Mouse (Mus musculus): ENCODE results near the gene Ambra1. TPM values are rescaled to one million over a fixed set of nuclear protein-coding genes. Genes with fewer than 3 reads are reported as not detected.
A peak's percentile ranks its signal among the peaks of the same experiment; 100 is the strongest.
"Not testable (repeated sequence)": the region's sequence is repeated elsewhere in the genome, so short reads cannot be mapped to it uniquely, and the experiment has no call there.

The Ambra1 gene
- polyA plus RNA-seq, 1 experiment = not detected

DNA sequence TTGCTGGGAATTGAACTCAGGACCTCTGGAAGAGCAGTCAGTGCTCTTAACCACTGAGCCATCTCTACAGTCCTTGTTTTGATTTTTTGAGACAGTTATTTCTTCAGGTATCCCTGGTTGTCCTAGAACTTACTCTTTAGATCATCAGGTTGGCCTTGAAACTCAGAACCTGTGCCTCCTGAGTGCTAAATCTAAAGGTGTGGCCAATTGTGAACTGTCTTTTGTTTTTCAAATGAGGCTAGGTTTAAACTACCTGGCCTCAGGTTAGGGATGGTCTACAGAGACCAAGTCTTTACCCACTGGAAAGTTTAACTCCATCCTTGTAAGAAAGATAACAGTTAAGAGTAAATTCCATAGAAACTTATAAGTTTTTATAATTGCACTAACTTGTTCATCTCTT is 23.5 kb upstream of the Ambra1 start:
- no peak overlapping the region for H3K27ac ChIP-seq (ENCODE audit: insufficient read depth, low read depth, low read length)
- TF ChIP-seq CTCF (IDR thresholded peaks at IDR 0.05; ENCODE audit: insufficient read depth, low read depth, low read length) (no peak), POLR2A (IDR thresholded peaks at IDR 0.05; ENCODE audit: insufficient read depth, low read depth, low read length) (no peak)
- H3K4me1 ChIP-seq (ENCODE audit: control insufficient read depth, insufficient read depth, low read length) = peaks cover 3% of the 10 kb centered on the region
- H3K4me3 ChIP-seq (ENCODE audit: insufficient read depth, low read depth, low read length) = no peak overlapping the region

DNA sequence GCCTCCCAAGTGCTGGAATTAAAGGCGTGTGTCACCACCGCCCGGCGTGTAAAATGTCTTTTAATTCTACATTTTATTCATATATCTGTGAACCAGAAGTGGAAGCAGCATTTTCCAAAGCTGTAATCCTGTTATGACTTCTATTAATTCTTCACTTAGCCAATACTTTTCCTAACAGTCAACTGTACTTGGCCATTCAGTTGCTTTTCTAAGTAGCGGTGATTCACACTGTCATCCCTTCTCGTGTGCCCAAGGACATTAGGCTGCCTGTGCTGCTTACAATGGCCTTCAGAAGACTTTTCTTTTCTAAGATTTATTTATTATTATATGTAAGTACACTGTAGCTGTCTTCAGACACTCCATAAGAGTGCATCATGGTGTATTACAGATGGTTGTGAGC is 21.6 kb upstream of the Ambra1 start:
- TF ChIP-seq POLR2A (IDR thresholded peaks at IDR 0.05; ENCODE audit: insufficient read depth, low read depth, low read length) = no peak
- no peak for TF ChIP-seq CTCF (IDR thresholded peaks at IDR 0.05; ENCODE audit: insufficient read depth, low read depth, low read length)
- H3K4me1 ChIP-seq (ENCODE audit: control insufficient read depth, insufficient read depth, low read length) = peaks cover 3% of the 10 kb centered on the region
- WGBS = 89% methylated on average over 6 of the region's 6 CpGs
- no peak overlapping the region for H3K27ac ChIP-seq (ENCODE audit: insufficient read depth, low read depth, low read length)
- no peak overlapping the region for H3K4me3 ChIP-seq (ENCODE audit: insufficient read depth, low read depth, low read length)

DNA sequence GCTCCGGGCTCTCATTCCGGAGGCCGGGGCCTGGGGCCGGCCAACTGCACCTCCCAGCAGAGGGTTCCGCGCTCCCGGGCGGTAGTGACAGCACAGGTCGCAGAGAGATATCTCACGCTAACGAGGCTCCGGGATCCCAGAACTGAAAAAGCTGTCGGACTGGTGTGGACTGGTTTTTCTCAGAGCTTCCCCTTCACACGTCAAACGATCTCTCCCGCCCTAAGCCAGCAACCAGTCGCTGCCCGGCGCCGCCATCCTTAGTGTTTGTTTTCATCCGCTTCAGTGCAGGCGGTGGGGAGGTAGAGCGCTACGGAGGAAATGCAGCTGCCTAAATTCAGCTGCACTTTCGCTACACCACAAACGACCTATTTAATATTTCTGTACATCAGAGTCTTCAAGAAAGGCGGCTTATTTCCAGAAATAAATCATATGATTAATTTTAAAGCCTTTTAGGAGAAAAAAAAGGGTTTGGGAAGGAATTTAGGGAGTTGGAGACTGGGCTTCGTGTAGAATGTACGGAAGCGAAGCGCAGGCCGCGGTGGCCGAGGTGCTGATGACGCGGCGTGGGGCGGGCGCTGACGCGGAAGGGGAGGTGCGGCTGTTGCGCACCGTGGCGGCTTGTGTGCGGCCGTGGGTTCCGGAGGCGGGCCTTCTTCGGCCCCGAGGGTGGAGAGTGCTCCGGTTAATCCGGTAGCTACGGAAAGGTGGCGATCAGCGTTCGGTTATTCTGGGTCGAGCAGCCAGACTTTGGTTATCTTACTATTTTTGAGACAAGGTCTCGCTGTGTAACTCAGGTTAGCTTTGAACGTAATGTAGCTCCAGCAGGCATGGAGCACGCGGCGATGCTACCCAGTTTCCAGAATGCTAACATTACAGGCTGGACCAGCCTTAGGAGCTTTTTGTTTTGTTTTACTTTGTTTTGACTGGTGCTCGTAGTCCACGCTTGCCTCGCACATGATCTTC is 19.4 kb upstream of the Ambra1 start, which contains the start of the genes Atg13 and Harbi1:
Gene Atg13 (minus strand): TSS at position 305 of the 963 bp plus-strand sequence.
Gene Harbi1 (plus strand): TSS at position 581 of the 963 bp plus-strand sequence.
- peaks cover 3% of the 10 kb centered on the region for H3K4me1 ChIP-seq (ENCODE audit: control insufficient read depth, insufficient read depth, low read length)
- WGBS = under 1% methylated on average over 66 of the region's 66 CpGs
- peak within 1 kb of the TSS; percentile 46 for H3K27ac ChIP-seq (ENCODE audit: insufficient read depth, low read depth, low read length)
- H3K4me3 ChIP-seq (ENCODE audit: insufficient read depth, low read depth, low read length) = peak within 1 kb of the TSS; percentile 98
- TF ChIP-seq POLR2A (IDR thresholded peaks at IDR 0.05; ENCODE audit: insufficient read depth, low read depth, low read length) (peak; percentile 63), CTCF (IDR thresholded peaks at IDR 0.05; ENCODE audit: insufficient read depth, low read depth, low read length) (no peak)

DNA sequence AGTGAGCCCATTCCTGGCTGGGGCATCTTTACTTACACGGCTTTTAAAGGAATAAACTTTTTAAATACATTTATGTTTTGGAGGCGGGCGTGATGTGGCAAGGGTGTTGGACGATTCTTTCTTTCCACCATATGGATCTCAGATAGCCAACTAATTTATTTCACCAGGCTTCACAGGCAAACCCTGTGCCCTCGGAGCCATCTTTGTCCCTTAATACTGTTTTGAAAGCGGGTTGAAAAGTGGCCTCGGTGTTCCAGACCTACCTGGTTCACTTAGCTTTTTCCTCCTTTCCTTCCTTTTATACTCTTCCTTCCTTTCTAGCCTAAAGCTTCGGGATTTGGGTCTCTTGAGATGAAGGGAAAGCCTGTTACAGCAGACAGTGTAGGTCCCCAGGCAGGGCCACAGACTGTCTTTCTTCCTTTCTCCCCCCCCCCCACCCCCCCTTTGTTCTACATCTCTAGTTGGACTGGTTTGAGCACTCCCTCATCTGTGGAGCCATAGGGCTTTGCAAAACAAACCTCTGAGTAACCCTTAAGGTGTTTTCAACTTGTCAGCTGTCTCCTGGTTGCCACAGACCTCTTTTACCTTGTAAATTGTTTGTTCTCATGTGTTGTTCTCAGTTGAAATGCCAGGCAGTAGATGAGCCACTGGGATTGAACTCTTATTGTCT is 18.5 kb upstream of the Ambra1 start:
- under 1% methylated on average over 8 of the region's 8 CpGs for WGBS
- H3K4me3 ChIP-seq (ENCODE audit: insufficient read depth, low read depth, low read length) = peak overlapping the region; percentile 60
- peak overlapping the region; percentile 40; the same call in 1 of the 2 replicates for H3K27ac ChIP-seq (ENCODE audit: insufficient read depth, low read depth, low read length)
- no peak for TF ChIP-seq POLR2A (IDR thresholded peaks at IDR 0.05; ENCODE audit: insufficient read depth, low read depth, low read length)
- no peak for TF ChIP-seq CTCF (IDR thresholded peaks at IDR 0.05; ENCODE audit: insufficient read depth, low read depth, low read length)
- peaks cover 3% of the 10 kb centered on the region for H3K4me1 ChIP-seq (ENCODE audit: control insufficient read depth, insufficient read depth, low read length)

DNA sequence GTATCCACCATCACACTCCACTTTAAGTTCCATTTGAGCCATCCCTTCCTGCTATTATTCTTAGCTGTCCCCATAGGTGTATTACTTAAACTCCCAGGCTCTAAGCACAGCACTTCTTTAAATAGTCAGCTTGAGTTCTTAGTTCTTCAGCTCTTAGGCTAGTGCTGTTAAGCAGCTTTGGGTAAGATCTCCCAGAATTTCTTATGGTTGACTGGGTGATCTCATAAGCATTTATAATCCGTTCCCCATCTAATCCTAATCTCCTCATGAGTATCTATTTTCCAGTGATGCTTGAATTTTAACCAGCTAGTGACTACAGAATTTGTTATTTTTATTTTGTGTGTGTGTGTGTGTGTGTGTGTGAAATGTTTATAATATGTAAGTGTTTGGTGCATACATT is 15.0 kb upstream of the Ambra1 start:
- no peak for TF ChIP-seq CTCF (IDR thresholded peaks at IDR 0.05; ENCODE audit: insufficient read depth, low read depth, low read length)
- TF ChIP-seq POLR2A (IDR thresholded peaks at IDR 0.05; ENCODE audit: insufficient read depth, low read depth, low read length) = no peak
- 74% methylated on average over 1 of the region's 1 CpGs for WGBS
- no peaks in the 10 kb centered on the region for H3K4me1 ChIP-seq (ENCODE audit: control insufficient read depth, insufficient read depth, low read length)
- no peak overlapping the region for H3K4me3 ChIP-seq (ENCODE audit: insufficient read depth, low read depth, low read length)
- H3K27ac ChIP-seq (ENCODE audit: insufficient read depth, low read depth, low read length) = no peak overlapping the region

DNA sequence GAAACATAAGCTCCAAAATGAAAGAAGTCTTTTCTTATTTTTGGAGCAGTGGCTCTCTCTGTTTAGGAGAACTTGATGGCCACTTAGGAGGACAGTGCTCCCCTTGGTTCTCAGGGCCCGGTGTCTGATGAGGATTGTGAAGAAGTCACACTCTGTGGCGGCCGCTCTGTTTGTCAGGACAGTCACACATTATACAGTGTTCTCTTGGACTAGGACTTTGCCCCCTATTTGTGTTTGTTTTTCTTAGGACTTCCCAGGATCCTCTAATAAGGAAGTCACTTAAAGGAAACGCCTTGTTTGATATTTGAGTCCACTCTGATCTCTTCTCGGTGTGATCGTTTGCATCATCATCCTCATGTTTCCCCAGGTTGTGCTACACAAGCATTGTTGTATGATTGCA is 11.7 kb upstream of the Ambra1 start:
- 83% methylated on average over 6 of the region's 6 CpGs for WGBS
- no peak overlapping the region for H3K4me3 ChIP-seq (ENCODE audit: insufficient read depth, low read depth, low read length)
- H3K4me1 ChIP-seq (ENCODE audit: control insufficient read depth, insufficient read depth, low read length) = no peaks in the 10 kb centered on the region
- no peak for TF ChIP-seq CTCF (IDR thresholded peaks at IDR 0.05; ENCODE audit: insufficient read depth, low read depth, low read length)
- TF ChIP-seq POLR2A (IDR thresholded peaks at IDR 0.05; ENCODE audit: insufficient read depth, low read depth, low read length) = no peak
- no peak overlapping the region for H3K27ac ChIP-seq (ENCODE audit: insufficient read depth, low read depth, low read length)

DNA sequence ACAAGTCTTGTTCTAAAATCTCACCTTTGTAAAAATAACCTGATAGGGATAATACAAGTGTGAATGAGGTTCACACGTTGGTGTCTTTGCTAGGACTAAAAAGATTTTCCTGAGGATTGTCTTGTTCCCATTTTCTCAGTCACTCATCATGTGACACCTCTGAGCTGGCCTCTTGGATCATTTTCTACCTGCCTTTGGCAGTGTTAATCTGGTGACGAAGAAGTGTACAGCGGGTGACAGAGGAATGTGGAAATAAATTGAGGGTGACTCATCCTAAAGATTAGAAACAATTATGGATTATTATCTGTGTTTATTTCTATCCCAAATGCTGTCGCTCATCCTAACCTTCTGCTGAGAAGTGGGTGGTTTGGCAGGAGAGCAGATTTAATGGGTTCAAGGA is 6.6 kb upstream of the Ambra1 start:
- H3K4me1 ChIP-seq (ENCODE audit: control insufficient read depth, insufficient read depth, low read length) = no peaks in the 10 kb centered on the region
- TF ChIP-seq POLR2A (IDR thresholded peaks at IDR 0.05; ENCODE audit: insufficient read depth, low read depth, low read length) = no peak
- TF ChIP-seq CTCF (IDR thresholded peaks at IDR 0.05; ENCODE audit: insufficient read depth, low read depth, low read length) = no peak

DNA sequence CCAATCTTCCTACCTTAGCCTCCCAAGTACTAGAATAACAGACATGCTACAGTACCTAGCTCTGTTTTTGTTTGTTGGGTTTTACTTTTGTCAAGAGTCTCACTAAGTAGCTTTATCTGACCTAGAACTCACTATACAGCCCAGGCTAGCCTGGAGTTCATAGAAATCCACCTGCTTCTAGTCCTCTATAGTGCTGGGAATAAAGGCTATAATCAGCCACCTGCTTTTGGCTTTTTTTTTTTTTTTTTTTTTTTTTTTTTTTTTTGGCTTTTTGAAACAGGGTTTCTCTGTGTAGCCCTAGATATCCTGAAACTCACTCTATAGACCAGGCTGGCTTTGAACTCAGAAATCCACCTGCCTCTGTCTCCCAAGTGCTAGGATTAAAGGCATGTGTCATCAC is 6.0 kb upstream of the Ambra1 start:
- H3K27ac ChIP-seq (ENCODE audit: insufficient read depth, low read depth, low read length) = no peak overlapping the region
- H3K4me3 ChIP-seq (ENCODE audit: insufficient read depth, low read depth, low read length) = no peak overlapping the region
- no peak for TF ChIP-seq CTCF (IDR thresholded peaks at IDR 0.05; ENCODE audit: insufficient read depth, low read depth, low read length)
- no peak for TF ChIP-seq POLR2A (IDR thresholded peaks at IDR 0.05; ENCODE audit: insufficient read depth, low read depth, low read length)
- H3K4me1 ChIP-seq (ENCODE audit: control insufficient read depth, insufficient read depth, low read length) = no peaks in the 10 kb centered on the region

More for the DNA sequence above, 6.6 kb upstream of the Ambra1 start:
- no peak overlapping the region for H3K4me3 ChIP-seq (ENCODE audit: insufficient read depth, low read depth, low read length)
- WGBS = 70% methylated on average over 4 of the region's 4 CpGs
- no peak overlapping the region for H3K27ac ChIP-seq (ENCODE audit: insufficient read depth, low read depth, low read length)

DNA sequence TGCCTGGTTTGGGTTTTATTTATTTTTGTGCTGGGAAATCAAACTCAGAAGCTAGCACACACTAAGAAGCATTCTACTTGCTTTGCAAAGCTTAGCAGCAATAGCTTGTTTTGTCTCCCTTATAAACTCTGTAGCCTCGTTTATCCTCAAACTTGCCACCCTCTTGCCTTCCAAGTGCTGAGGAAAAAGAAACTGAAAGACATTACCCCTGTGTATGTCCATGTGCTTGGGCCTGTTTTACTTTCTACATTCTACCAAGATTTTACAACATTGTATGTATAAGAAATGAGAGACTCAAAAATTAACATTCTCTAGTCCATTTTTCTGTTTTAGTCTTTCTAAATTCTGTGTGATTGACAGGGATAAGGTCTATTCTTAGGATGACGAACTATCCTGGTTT is 5.2 kb upstream of the Ambra1 start:
- Histone ChIP-seq H3K27ac (ENCODE audit: insufficient read depth, low read depth, low read length) (no peak overlapping the region), H3K4me3 (ENCODE audit: insufficient read depth, low read depth, low read length) (no peak overlapping the region), H3K4me1 (ENCODE audit: control insufficient read depth, insufficient read depth, low read length) (no peaks in the 10 kb centered on the region)
- TF ChIP-seq CTCF (IDR thresholded peaks at IDR 0.05; ENCODE audit: insufficient read depth, low read depth, low read length) = no peak
- no peak for TF ChIP-seq POLR2A (IDR thresholded peaks at IDR 0.05; ENCODE audit: insufficient read depth, low read depth, low read length)
- 50% methylated on average over 2 of the region's 2 CpGs for WGBS

DNA sequence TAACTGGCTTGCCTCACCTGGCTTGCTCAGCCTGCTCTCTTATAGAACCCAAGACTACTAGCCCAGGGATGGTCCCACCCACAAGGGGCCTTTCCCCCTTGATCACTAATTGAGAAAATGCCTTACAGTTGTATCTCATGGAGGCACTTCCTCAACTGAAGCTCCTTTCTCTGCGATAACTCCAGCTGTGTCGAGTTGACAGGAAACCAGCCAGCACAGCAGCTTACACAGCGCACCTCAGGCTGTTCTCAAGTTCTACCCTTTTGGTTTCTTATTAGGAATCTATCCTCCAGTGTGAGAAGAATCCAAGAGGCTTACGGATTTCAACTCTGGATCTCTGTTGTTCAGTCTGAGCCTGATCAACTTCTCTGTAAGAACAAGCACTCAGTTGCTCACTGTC is 4.5 kb upstream of the Ambra1 start:
- not testable (repeated sequence) for H3K4me3 ChIP-seq (ENCODE audit: insufficient read depth, low read depth, low read length); H3K27ac ChIP-seq (ENCODE audit: insufficient read depth, low read depth, low read length); H3K4me1 ChIP-seq (ENCODE audit: control insufficient read depth, insufficient read depth, low read length)
- WGBS = 61% methylated on average over 4 of the region's 4 CpGs
